Mouse (Mus musculus) stomach, postnatal 0 days (tissue): Measurements from ENCODE around the gene Rxra. TPM values are rescaled to one million over a fixed set of nuclear protein-coding genes. Genes with fewer than 3 reads are reported as not detected.
A peak's percentile ranks its signal among the peaks of the same experiment; 100 is the strongest.

Experiments used
- ATAC-seq: fragments of 200-750 bp; cut with Nextera tagmentation; 2 replicates; pipeline ENCODE4 v1.8.0; 2017; ENCODE audit not compliant: low FRiP score, low TSS enrichment
- DNase-seq: peaks from one replicate; pipeline ENCODE4 v3.0.0-alpha.2; 2016; ENCODE audit warnings: low spot score
- H3K27ac ChIP-seq: fragments of 300-500 bp; sonication (generic); replicated peaks from 2 replicates; pipeline ENCODE4 v1.5.1; 2014; ENCODE audit warnings: mild to moderate bottlenecking, control low read depth
- H3K27me3 ChIP-seq: fragments of 300-500 bp; sonication (generic); 2 replicates; pipeline ENCODE4 v1.6.1; 2014; ENCODE audit warnings: low read length; ENCODE audit not compliant: control insufficient read depth, insufficient read depth
- H3K36me3 ChIP-seq: fragments of 300-500 bp; sonication (generic); 2 replicates; pipeline ENCODE4 v1.6.1; 2014; ENCODE audit warnings: low read length, mixed read lengths; ENCODE audit not compliant: control insufficient read depth, insufficient read depth
- H3K4me1 ChIP-seq: fragments of 300-500 bp; sonication (generic); replicated peaks from 2 replicates; pipeline ENCODE4 v1.6.1; 2014; ENCODE audit warnings: antibody characterized with exemption; ENCODE audit not compliant: control insufficient read depth, insufficient read depth
- H3K4me2 ChIP-seq: fragments of 300-500 bp; sonication (generic); replicated peaks from 2 replicates; pipeline ENCODE4 v1.6.1; 2014; ENCODE audit warnings: low read depth, mild to moderate bottlenecking, control low read depth, moderate library complexity
- H3K4me3 ChIP-seq: fragments of 300-500 bp; sonication (generic); 2 replicates; pipeline ENCODE4 v1.5.1; 2014; ENCODE audit warnings: low read depth, low read length, control low read depth
- H3K9ac ChIP-seq: fragments of 300-500 bp; sonication (generic); 2 replicates; pipeline ENCODE4 v1.6.1; 2014; ENCODE audit warnings: mild to moderate bottlenecking, low read length, control low read depth, mixed read lengths
- H3K9me3 ChIP-seq: fragments of 300-500 bp; sonication (generic); 2 replicates; pipeline ENCODE4 v1.6.1; 2016; ENCODE audit warnings: low read length; ENCODE audit not compliant: control insufficient read depth
- CTCF ChIP-seq: IDR thresholded peaks from 2 replicates; pipeline ENCODE4 v1.5.1; 2016; ENCODE audit warnings: antibody characterized with exemption, low read depth, mild to moderate bottlenecking, moderate library complexity
- EP300 ChIP-seq: optimal IDR thresholded peaks from 2 replicates; pipeline ENCODE3; 2016; ENCODE audit warnings: antibody characterized with exemption
- WGBS: fragments of 180-500 bp; shearing (Covaris S2); extraction: QIAGEN DNeasy Blood & Tissue Kit; methylation state at CpG from one replicate; pipeline ENCODE4 v1.1.7; 2014; 5-methylcytosine and 5-hydroxymethylcytosine counted together
- polyA plus RNA-seq: library from polyadenylated mRNA; unstranded; fragments of >200 nt; fragmentation: Nextera tagmentation; extraction: Ambion mirVana; gene quantifications from 2 replicates; pipeline ENCODE4 v1.2.1, GENCODE M21; 2015

The Rxra gene
- polyA plus RNA-seq, 1 experiment from 2014 or later, result 8.7 TPM

DNA sequence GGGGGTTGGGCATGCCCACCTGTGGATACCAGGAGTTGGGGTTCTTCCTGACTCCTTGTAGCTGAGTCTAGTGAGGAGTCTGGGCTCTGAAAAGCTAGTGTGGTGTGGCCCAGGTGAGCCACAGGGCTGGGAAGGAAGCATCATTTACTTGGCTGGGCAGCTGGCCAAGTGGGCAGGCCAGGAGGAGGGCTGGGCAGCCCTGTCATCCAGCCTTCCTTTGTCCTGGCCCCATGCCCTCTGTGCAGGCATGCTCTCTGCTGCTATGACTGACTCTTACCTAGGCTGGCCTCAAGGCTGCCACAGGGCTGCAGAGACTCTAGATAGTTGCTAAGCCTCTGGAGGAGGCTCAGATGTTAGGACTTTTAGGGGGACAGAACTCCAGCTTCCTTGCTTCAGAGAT is 42.0 kb downstream of the Rxra start:
- TF ChIP-seq CTCF (no peak), EP300 (no peak)
- no peak overlapping the region for H3K4me2 ChIP-seq
- H3K4me3 ChIP-seq, result no peak overlapping the region
- no peaks in the 10 kb centered on the region for H3K36me3 ChIP-seq
- H3K4me1 ChIP-seq, result peaks cover 34% of the 10 kb centered on the region
- H3K9ac ChIP-seq, result no peak overlapping the region
- H3K27me3 ChIP-seq, result no peaks in the 10 kb centered on the region
- ATAC-seq (peak; percentile 91), DNase-seq (peak; percentile 94)
- peak overlapping the region; percentile 81 for H3K27ac ChIP-seq
- no peaks in the 10 kb centered on the region for H3K9me3 ChIP-seq

DNA sequence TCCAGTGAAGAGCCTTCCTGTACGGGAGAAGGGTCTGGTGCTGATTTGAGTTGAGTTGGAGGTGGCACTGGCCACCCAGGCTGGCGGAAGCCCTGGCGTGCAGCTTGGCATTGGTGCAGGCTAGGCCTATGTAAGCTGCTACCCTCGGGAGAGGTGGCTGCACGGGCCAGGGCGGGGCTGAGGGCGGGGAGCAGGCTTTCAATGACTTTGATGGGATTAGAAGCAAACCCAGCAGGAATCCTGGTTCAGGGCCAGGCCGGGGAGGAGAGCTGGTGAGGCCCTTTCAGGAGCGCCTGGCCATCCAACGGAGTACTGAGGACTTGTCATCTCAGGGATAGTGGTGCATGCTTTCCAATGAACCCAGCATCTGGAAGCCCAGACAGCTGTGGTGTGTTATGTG is 43.4 kb downstream of the Rxra start:
- no peaks in the 10 kb centered on the region for H3K9me3 ChIP-seq
- H3K36me3 ChIP-seq, result no peaks in the 10 kb centered on the region
- H3K27ac ChIP-seq, result peak overlapping the region; percentile 81; the same call in 1 of the 2 replicates
- H3K4me3 ChIP-seq, result no peak overlapping the region
- no peak for TF ChIP-seq EP300
- TF ChIP-seq CTCF, result no peak
- 22% methylated on average over 10 of the region's 10 CpGs for WGBS
- H3K4me2 ChIP-seq, result no peak overlapping the region
- 0 out of 2 replicates have a peak overlapping the region, but pooled peaks have one; percentile 14 for H3K9ac ChIP-seq
- ATAC-seq, result no peak
- H3K4me1 ChIP-seq, result peaks cover 30% of the 10 kb centered on the region
- H3K27me3 ChIP-seq, result no peaks in the 10 kb centered on the region
- DNase-seq, result peak; percentile 50

DNA sequence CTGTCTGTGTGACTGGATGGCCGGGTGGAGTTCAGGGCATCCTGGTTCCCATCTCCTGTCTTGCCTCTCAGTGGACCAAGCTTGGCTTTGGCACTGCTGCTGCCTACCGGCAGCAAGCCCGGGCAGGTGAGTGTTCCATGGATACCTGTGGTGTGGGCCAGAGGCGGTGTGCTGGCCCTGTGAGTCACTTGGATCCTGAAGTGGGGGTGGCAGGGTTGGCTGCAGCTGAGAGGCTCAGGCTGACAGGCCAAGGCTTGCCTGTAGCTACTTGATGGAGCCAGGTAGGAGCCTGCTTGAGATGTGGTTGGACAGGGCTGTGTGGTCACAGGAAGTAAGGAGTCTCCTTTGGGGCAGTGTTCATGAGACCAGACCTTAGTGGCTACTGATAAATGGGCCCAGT is 45.4 kb downstream of the Rxra start:
- Histone ChIP-seq H3K27ac (peak overlapping the region; percentile 65), H3K27me3 (no peaks in the 10 kb centered on the region), H3K9me3 (no peaks in the 10 kb centered on the region), H3K9ac (no peak overlapping the region), H3K4me1 (peaks cover 24% of the 10 kb centered on the region), H3K36me3 (no peaks in the 10 kb centered on the region), H3K4me3 (no peak overlapping the region), H3K4me2 (no peak overlapping the region)
- ATAC-seq (no peak; the same call in 1 of the 2 replicates), DNase-seq (no peak)
- TF ChIP-seq EP300, result peak; percentile 27
- TF ChIP-seq CTCF, result peak; percentile 43
- 67% methylated on average over 4 of the region's 4 CpGs for WGBS

DNA sequence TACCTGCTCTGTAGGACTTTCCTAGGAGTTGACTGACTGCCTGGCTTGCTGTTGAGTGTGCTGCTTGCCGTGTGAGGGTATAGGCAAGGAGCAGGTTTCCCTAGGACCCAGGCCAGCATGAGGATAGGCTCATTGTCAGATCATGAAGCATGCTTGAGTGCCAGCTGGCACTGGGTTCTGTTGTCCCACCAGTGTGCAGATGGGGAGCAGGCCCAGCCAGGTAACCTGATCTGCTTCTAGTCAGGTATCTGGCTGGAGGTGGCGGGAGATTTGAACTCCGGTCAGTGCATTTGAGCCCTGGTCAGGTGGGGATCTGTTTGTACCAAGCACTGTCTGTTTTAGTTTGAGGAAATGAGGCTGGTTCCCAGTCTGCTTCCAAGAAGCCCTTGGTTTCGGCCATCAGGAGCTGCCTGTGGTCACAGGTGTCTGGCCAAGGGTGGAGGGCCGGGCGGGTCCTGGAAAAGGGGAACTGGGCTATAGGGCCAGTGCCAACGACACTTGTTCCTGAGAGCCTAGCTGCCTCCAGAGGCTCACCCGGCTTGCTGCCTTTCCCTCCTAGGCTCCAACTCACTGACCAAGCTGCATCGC is 48.6 kb downstream of the Rxra start:
- no peak overlapping the region for H3K9ac ChIP-seq
- H3K9me3 ChIP-seq, result no peaks in the 10 kb centered on the region
- H3K4me1 ChIP-seq, result peaks cover 9% of the 10 kb centered on the region; the same call in 1 of the 2 replicates
- TF ChIP-seq CTCF (no peak), EP300 (no peak)
- no peak overlapping the region for H3K4me2 ChIP-seq
- H3K4me3 ChIP-seq, result no peak overlapping the region
- ATAC-seq (no peak), DNase-seq (no peak)
- no peaks in the 10 kb centered on the region for H3K27me3 ChIP-seq
- no peaks in the 10 kb centered on the region for H3K36me3 ChIP-seq
- WGBS, result 82% methylated on average over 9 of the region's 9 CpGs
- H3K27ac ChIP-seq, result no peak overlapping the region

DNA sequence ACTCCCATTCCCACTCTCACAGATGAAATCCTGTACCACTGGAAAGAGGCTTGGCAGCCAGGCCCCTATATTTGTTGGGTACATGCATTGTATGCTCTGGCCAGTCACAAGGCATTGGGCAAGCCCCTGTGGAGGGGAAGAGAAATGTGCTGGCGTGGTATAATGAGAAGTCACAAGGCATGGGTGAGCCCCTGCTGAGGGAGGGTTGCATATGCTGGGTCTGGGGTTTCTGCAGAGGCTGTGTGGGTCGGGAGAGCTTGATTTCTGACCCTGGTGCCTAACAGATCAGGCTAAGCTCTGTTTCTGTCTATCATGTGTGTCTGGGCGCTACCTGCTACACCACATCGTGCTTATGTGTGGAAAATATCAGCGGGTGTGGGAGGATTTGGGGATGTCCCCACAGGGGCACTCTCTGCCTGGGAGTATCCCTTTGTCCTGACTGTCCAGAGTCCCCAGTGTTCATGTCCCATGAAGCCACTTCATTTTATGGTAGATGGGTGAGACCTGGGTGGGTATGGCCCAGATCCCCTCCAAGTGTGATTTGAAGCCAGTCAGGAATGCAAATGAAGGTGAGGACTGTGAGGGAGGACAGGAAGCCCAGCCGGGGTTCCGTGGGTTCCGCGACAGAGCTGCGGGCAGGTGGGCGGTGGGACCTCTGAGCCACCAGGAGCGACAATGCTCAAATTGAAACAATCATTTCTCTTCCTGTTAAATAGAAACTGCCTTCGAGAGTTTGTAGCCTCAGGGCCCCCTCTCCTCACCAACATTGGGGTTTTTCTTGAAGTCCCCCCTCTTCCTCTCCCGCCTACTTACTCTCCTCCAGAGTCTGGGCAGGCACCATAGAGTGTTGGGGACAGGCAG is 52.0 kb downstream of the Rxra start:
- Histone ChIP-seq H3K4me1 (peaks cover 15% of the 10 kb centered on the region), H3K9me3 (no peaks in the 10 kb centered on the region), H3K36me3 (no peaks in the 10 kb centered on the region), H3K4me2 (no peak overlapping the region), H3K4me3 (no peak overlapping the region), H3K27me3 (no peaks in the 10 kb centered on the region), H3K27ac (no peak overlapping the region), H3K9ac (no peak overlapping the region)
- TF ChIP-seq EP300 (no peak), CTCF (no peak)
- ATAC-seq (no peak), DNase-seq (no peak)
- WGBS, result 68% methylated on average over 14 of the region's 14 CpGs

DNA sequence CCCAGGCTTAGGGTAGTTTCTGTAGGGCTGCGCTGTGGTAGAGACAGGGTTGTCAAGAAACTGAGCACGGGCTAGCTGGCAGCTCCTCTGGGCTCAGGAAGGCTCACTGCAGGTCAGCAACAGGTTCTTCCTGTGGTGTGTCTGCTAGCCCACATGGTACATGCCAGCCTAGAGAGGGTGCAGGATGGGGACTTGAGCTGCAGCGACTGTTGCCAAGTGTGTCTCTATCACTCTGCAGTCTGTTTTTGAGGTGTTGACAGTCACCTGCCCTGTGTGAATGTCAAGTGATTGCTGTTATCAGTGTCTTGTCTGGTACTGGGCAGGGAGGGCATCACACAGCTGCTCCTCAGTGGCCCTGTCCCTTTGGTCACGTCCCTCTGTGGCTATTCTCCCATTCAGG is 52.8 kb downstream of the Rxra start:
- no peak for DNase-seq
- H3K4me1 ChIP-seq, result peaks cover 18% of the 10 kb centered on the region
- no peaks in the 10 kb centered on the region for H3K36me3 ChIP-seq
- no peaks in the 10 kb centered on the region for H3K9me3 ChIP-seq
- 0 out of 2 replicates have a peak overlapping the region, but pooled peaks have one; percentile 8 for H3K27ac ChIP-seq
- ATAC-seq, result no peak
- TF ChIP-seq CTCF, result no peak
- no peak for TF ChIP-seq EP300
- no peak overlapping the region for H3K9ac ChIP-seq
- H3K4me2 ChIP-seq, result no peak overlapping the region
- no peak overlapping the region for H3K4me3 ChIP-seq
- H3K27me3 ChIP-seq, result no peaks in the 10 kb centered on the region
- 62% methylated on average over 4 of the region's 4 CpGs for WGBS
